Mouse (Mus musculus) midbrain, postnatal 0 days (tissue): ENCODE measurements at regions not wholly inside any gene's neighbourhood (a gene's known extent, or its start where the extent isn't known, plus 50 kb on each side); places are given as distances from the start of the nearest gene placed in this dataset.

Experiments used
- ATAC-seq: fragments of 200-750 bp; cut with Nextera tagmentation; 2 replicates; pipeline ENCODE4 v1.8.0; 2017; ENCODE audit warnings: moderate number of reproducible peaks, mild to moderate bottlenecking, moderate TSS enrichment, moderate library complexity; ENCODE audit not compliant: low FRiP score
- DNase-seq: peaks from one replicate; pipeline ENCODE4 v3.0.0-alpha.2; 2015; ENCODE audit warnings: low spot score
- H3K27ac ChIP-seq: fragments of 300-500 bp; sonication (generic); 2 replicates; pipeline ENCODE4 v1.5.1; 2014; ENCODE audit warnings: low read depth, mild to moderate bottlenecking, low read length, mixed read lengths
- H3K27me3 ChIP-seq: fragments of 300-500 bp; sonication (generic); 2 replicates; pipeline ENCODE4 v1.6.1; 2014; ENCODE audit warnings: low read length, control low read depth, mixed read lengths; ENCODE audit not compliant: insufficient read depth
- H3K36me3 ChIP-seq: fragments of 300-500 bp; sonication (generic); 2 replicates; pipeline ENCODE4 v1.6.1; 2014; ENCODE audit warnings: low read length, control low read depth, mixed read lengths; ENCODE audit not compliant: insufficient read depth
- H3K4me1 ChIP-seq: fragments of 300-500 bp; sonication (generic); 2 replicates; pipeline ENCODE4 v1.6.1; 2014; ENCODE audit warnings: mild to moderate bottlenecking, control low read depth, antibody characterized with exemption, low read length, mixed read lengths; ENCODE audit not compliant: insufficient read depth
- H3K4me2 ChIP-seq: fragments of 300-500 bp; sonication (generic); 2 replicates; pipeline ENCODE4 v1.6.1; 2014; ENCODE audit warnings: low read depth, mild to moderate bottlenecking, low read length, mixed read lengths; ENCODE audit not compliant: poor library complexity, severe bottlenecking
- H3K4me3 ChIP-seq: fragments of 300-500 bp; sonication (generic); 2 replicates; pipeline ENCODE4 v1.5.1; 2014; ENCODE audit warnings: low read depth, mild to moderate bottlenecking, low read length, moderate library complexity
- H3K9ac ChIP-seq: fragments of 300-500 bp; sonication (generic); replicated peaks from 2 replicates; pipeline ENCODE4 v1.6.1; 2014; ENCODE audit warnings: mild to moderate bottlenecking, low read length, moderate library complexity, mixed read lengths; ENCODE audit not compliant: poor library complexity, severe bottlenecking
- H3K9me3 ChIP-seq: fragments of 300-500 bp; sonication (generic); 2 replicates; pipeline ENCODE4 v1.6.1; 2016; ENCODE audit warnings: low read length, control low read depth
- CTCF ChIP-seq: IDR thresholded peaks from 2 replicates; pipeline ENCODE4 v1.5.1; 2016; ENCODE audit warnings: antibody characterized with exemption, mild to moderate bottlenecking
- WGBS: fragments of 180-500 bp; shearing (Covaris S2); extraction: QIAGEN DNeasy Blood & Tissue Kit; methylation state at CpG from one replicate; pipeline ENCODE4 v1.1.7; 2014; 5-methylcytosine and 5-hydroxymethylcytosine counted together

DNA sequence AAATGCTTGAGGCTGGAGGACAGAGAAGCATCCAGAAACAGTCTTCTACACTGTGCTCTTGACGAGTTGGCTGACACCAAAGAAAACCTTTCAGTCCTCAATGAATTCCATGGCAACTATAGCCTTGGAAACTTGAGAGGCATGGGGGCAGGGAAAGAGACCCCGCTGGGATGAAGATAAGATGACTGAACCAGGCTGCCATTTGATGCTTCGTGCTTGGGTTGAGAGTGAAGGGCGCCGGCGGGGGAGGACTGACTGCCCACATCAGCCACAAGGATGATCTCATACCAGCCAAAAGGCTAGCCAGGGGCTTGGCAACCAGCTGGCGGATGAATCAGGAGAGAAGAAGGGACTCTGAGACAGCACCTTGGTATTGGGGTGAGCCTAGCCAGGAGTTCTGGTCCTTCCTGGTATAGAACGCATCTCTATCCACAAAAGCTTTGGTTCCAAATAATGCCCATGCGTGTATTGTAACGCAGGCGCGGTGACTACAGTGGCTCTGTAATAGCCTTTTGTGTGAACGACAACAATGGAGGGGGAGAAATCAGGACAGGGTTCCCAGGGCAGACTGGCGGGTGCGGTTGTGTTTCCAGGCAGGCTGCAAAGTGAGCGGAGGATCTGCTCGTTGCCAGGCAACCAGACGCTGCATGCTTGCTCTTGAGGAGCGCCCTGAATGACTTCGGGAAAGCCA is 55.0 kb upstream of the Dars start:
- Histone ChIP-seq H3K4me3 (peak overlapping the region; percentile 29), H3K9ac (peak overlapping the region; percentile 59), H3K27ac (peak overlapping the region; percentile 83), H3K4me2 (peak overlapping the region; percentile 56), H3K4me1 (peaks cover 6% of the 10 kb centered on the region), H3K27me3 (no peaks in the 10 kb centered on the region), H3K9me3 (no peaks in the 10 kb centered on the region), H3K36me3 (no peaks in the 10 kb centered on the region)
- DNase-seq (peak; percentile 92), ATAC-seq (peak; percentile 92)
- TF ChIP-seq CTCF, result no peak
- 1% methylated on average over 20 of the region's 20 CpGs for WGBS

DNA sequence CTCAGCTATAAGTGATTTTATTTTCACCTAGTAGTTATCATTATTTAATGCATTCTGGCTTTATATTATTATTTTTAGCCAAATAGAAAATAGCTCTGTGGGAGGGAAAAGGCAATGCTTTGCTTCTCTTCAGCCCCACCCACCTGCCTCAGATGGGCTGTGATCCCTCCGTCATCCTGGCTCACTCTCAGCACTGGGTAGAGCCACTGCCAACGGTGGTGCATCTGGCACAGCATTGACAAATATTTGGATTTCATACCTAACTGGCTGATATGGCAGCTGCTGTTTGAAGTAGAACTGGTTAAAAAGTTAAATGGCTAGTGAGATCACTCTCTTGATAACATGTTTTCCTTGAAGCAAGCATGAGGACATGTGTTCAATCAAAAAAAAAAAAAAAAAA is 53.6 kb upstream of the Dars start:
- DNase-seq (no peak), ATAC-seq (no peak)
- no peaks in the 10 kb centered on the region for H3K36me3 ChIP-seq
- H3K27ac ChIP-seq, result no peak overlapping the region
- H3K27me3 ChIP-seq, result no peaks in the 10 kb centered on the region
- peaks cover 6% of the 10 kb centered on the region for H3K4me1 ChIP-seq
- no peak overlapping the region for H3K4me2 ChIP-seq
- no peak overlapping the region for H3K4me3 ChIP-seq
- TF ChIP-seq CTCF, result no peak
- 50% methylated on average over 2 of the region's 2 CpGs for WGBS
- no peaks in the 10 kb centered on the region for H3K9me3 ChIP-seq
- H3K9ac ChIP-seq, result no peak overlapping the region

DNA sequence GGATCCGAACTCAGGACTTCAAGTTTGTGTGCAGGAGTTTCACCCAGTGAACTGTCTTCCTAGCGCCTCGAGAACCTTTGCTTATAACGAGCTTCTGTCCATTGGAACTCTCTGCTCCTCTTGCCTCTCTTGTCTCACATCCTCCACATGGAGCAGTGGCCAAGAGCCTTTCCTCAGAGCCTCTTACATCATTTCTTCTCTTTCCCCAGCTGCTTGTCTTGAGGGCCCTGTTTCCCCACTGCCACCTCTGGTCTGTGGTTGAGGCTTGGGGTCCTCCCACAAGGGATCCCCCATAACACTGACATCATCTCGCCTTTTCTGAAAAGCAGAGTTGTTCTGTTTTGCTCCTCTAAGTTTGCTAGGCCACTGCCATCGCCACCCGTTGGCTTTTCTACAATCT is 51.9 kb upstream of the Dars start:
- H3K4me2 ChIP-seq, result no peak overlapping the region
- no peak overlapping the region for H3K9ac ChIP-seq
- H3K36me3 ChIP-seq, result no peaks in the 10 kb centered on the region
- no peak overlapping the region for H3K27ac ChIP-seq
- no peaks in the 10 kb centered on the region for H3K27me3 ChIP-seq
- peaks cover 6% of the 10 kb centered on the region for H3K4me1 ChIP-seq
- WGBS, result 96% methylated on average over 7 of the region's 7 CpGs
- DNase-seq (no peak), ATAC-seq (no peak)
- TF ChIP-seq CTCF, result no peak
- no peaks in the 10 kb centered on the region for H3K9me3 ChIP-seq
- H3K4me3 ChIP-seq, result no peak overlapping the region
